Mouse (Mus musculus) olfactory bulb, adult 2 months (tissue): Measurements from ENCODE around the gene Nr2f6. TPM values are rescaled to one million over a fixed set of nuclear protein-coding genes. Genes with fewer than 3 reads are reported as not detected.
"Not testable (repeated sequence)": the region's sequence is repeated elsewhere in the genome, so short reads cannot be mapped to it uniquely, and the experiment has no call there.

ENCODE experiments used
- H3K27ac ChIP-seq: fragments of 200-500 bp; 2 replicates; pipeline ENCODE4 v1.5.1; 2012; ENCODE audit warnings: low read depth, low read length; ENCODE audit not compliant: insufficient read depth
- H3K4me1 ChIP-seq: fragments of 200-500 bp; 2 replicates; pipeline ENCODE4 v1.6.1; 2012; ENCODE audit warnings: low read length; ENCODE audit not compliant: control insufficient read depth, insufficient read depth
- H3K4me3 ChIP-seq: fragments of 200-500 bp; 2 replicates; pipeline ENCODE4 v1.5.1; 2012; ENCODE audit warnings: mild to moderate bottlenecking, low read depth, low read length, moderate library complexity; ENCODE audit not compliant: insufficient read depth
- CTCF ChIP-seq: fragments of 200-500 bp; IDR thresholded peaks from 2 replicates; pipeline ENCODE4 v1.5.1; 2012; ENCODE audit warnings: low read depth, mild to moderate bottlenecking, low read length, moderate library complexity; ENCODE audit not compliant: insufficient read depth
- POLR2A ChIP-seq: fragments of 200-500 bp; IDR thresholded peaks from 2 replicates; pipeline ENCODE4 v1.6.1; 2012; ENCODE audit warnings: mild to moderate bottlenecking, low read depth, low read length, moderate library complexity; ENCODE audit not compliant: insufficient read depth
- WGBS: fragments of 180-500 bp; shearing (Covaris S2); methylation state at CpG from one replicate; pipeline ENCODE4 v1.1.7; 2018; 5-methylcytosine and 5-hydroxymethylcytosine counted together
- polyA plus RNA-seq: library from polyadenylated mRNA; stranded (reverse); fragments of >200 nt; gene quantifications from 2 replicates; pipeline ENCODE4 v1.2.4, GENCODE M21; 2012; ENCODE audit warnings: low replicate concordance; ENCODE audit not compliant: missing spikeins, insufficient read depth, insufficient read length

Gene Nr2f6
- polyA plus RNA-seq, 1 experiment, result not detected

GRCm38 (mm10) chr8:71346581-71346980, 35.2 kb downstream of the Nr2f6 start:
- peaks cover 6% of the 10 kb centered on the region for H3K4me1 ChIP-seq
- TF ChIP-seq POLR2A (no peak), CTCF (no peak)
- 83% methylated on average over 1 of the region's 1 CpGs for WGBS
- H3K4me3 ChIP-seq, result no peak overlapping the region
- H3K27ac ChIP-seq, result no peak overlapping the region

DNA sequence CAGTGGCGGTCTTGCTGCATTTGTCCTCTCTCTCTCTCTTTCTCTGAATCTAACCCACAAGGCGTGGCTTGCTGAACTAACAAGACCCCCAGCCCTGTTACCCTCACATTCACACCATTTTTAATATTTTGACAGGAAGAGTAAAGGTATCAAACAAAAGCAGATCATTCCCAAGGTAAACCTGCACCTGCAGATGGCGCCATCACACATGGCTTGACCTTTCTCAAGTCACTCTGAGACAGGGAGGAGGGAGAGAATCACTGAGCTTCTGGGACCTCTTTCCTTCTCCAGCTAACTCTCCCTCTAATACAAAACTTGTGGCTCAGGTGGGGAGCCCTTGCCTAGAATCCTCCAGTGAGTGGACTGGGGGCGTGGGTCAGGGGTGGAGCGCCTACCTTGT, 41.1 kb downstream of the Nr2f6 start:
- no peak overlapping the region for H3K4me3 ChIP-seq
- no peak overlapping the region for H3K27ac ChIP-seq
- 84% methylated on average over 5 of the region's 5 CpGs for WGBS
- H3K4me1 ChIP-seq, result no peaks in the 10 kb centered on the region
- TF ChIP-seq POLR2A, result no peak
- no peak for TF ChIP-seq CTCF

GRCm38 (mm10) chr8:71337834-71338233, 43.9 kb downstream of the Nr2f6 start:
- H3K4me1 ChIP-seq, H3K27ac ChIP-seq, H3K4me3 ChIP-seq: not testable (repeated sequence)
- WGBS, result 93% methylated on average over 6 of the region's 6 CpGs

GRCm38 (mm10) chr8:71324848-71325247, 56.9 kb downstream of the Nr2f6 start:
- TF ChIP-seq CTCF (no peak), POLR2A (no peak)
- Histone ChIP-seq H3K27ac (no peak overlapping the region), H3K4me1 (no peaks in the 10 kb centered on the region), H3K4me3 (no peak overlapping the region)
- 100% methylated on average over 1 of the region's 1 CpGs for WGBS

Other genes with a start within 250 kb of the Nr2f6 start
- gene Myo9b, start 109.2 kb downstream of the Nr2f6 start, polyA plus RNA-seq, result 390 TPM in 1 of 2 replicates, not detected in the other
- not detected in 2 replicates for gene Haus8, start 109.0 kb downstream of the Nr2f6 start, polyA plus RNA-seq
- gene Use1, start 15.1 kb downstream of the Nr2f6 start, polyA plus RNA-seq, result not detected in 2 replicates
- gene Ocel1, start 10.7 kb downstream of the Nr2f6 start, polyA plus RNA-seq, result not detected in 2 replicates
- gene Ushbp1, start 13.8 kb upstream of the Nr2f6 start, polyA plus RNA-seq, result not detected in 2 replicates
- gene Babam1, start 14.9 kb upstream of the Nr2f6 start, polyA plus RNA-seq, result not detected in 2 replicates
- gene Ankle1, start 24.1 kb upstream of the Nr2f6 start, polyA plus RNA-seq, result not detected in 2 replicates
- gene Abhd8, start 81.7 kb upstream of the Nr2f6 start, polyA plus RNA-seq, result not detected in 2 replicates
- gene Mrpl34, start 83.0 kb upstream of the Nr2f6 start, polyA plus RNA-seq, result not detected in 2 replicates
- not detected in 2 replicates for gene Dda1, start 87.2 kb upstream of the Nr2f6 start, polyA plus RNA-seq
- gene Ano8, start 104.0 kb upstream of the Nr2f6 start, polyA plus RNA-seq, result not detected in 2 replicates
- gene Gtpbp3, start 106.1 kb upstream of the Nr2f6 start, polyA plus RNA-seq, result not detected in 2 replicates
- not detected in 2 replicates for gene Plvap, start 129.8 kb upstream of the Nr2f6 start, polyA plus RNA-seq
- not detected in 2 replicates for gene Ccdc194, start 143.8 kb upstream of the Nr2f6 start, polyA plus RNA-seq
- not detected in 2 replicates for gene Bst2, start 155.5 kb upstream of the Nr2f6 start, polyA plus RNA-seq
- gene Mvb12a, start 161.0 kb upstream of the Nr2f6 start, polyA plus RNA-seq, result not detected in 2 replicates
- gene Tmem221, start 176.9 kb upstream of the Nr2f6 start, polyA plus RNA-seq, result not detected in 2 replicates
- gene Nxnl1, start 184.6 kb upstream of the Nr2f6 start, polyA plus RNA-seq, result not detected in 2 replicates
- not detected in 2 replicates for gene Slc27a1, start 186.9 kb upstream of the Nr2f6 start, polyA plus RNA-seq
- not detected in 2 replicates for gene Pgls, start 210.2 kb upstream of the Nr2f6 start, polyA plus RNA-seq
- gene Fam129c, start 215.7 kb upstream of the Nr2f6 start, polyA plus RNA-seq, result not detected in 2 replicates
- 143 TPM in 1 of 2 replicates, not detected in the other for gene Colgalt1, start 229.0 kb upstream of the Nr2f6 start, polyA plus RNA-seq